Mouse (Mus musculus) hindbrain, embryonic 11.5 days (tissue): ENCODE measurements at regions not wholly inside any gene's neighbourhood (a gene's known extent, or its start where the extent isn't known, plus 50 kb on each side); places are given as distances from the start of the nearest gene placed in this dataset.
A peak's percentile ranks its signal among the peaks of the same experiment; 100 is the strongest.

Source experiments
- ATAC-seq: fragments of 200-750 bp; cut with Nextera tagmentation; 2 replicates; pipeline ENCODE4 v1.8.0; 2017; ENCODE audit warnings: mild to moderate bottlenecking, moderate TSS enrichment, moderate library complexity; ENCODE audit not compliant: low FRiP score
- DNase-seq: peaks from one replicate; pipeline ENCODE4 v3.0.0-alpha.2; 2015; ENCODE audit warnings: low spot score
- H3K27ac ChIP-seq: fragments of 300-500 bp; sonication (generic); 2 replicates; pipeline ENCODE4 v1.5.1; 2014; ENCODE audit warnings: mild to moderate bottlenecking, low read depth, low read length
- H3K27me3 ChIP-seq: fragments of 300-500 bp; sonication (generic); 2 replicates; pipeline ENCODE4 v1.6.1; 2014; ENCODE audit warnings: mild to moderate bottlenecking, low read length, moderate library complexity, mixed read lengths; ENCODE audit not compliant: control insufficient read depth, insufficient read depth
- H3K36me3 ChIP-seq: fragments of 300-500 bp; sonication (generic); 2 replicates; pipeline ENCODE4 v1.6.1; 2014; ENCODE audit warnings: mild to moderate bottlenecking, low read length, moderate library complexity, mixed read lengths; ENCODE audit not compliant: control insufficient read depth, insufficient read depth
- H3K4me1 ChIP-seq: fragments of 300-500 bp; sonication (generic); replicated peaks from 2 replicates; pipeline ENCODE4 v1.6.1; 2014; ENCODE audit warnings: low read length, mixed read lengths; ENCODE audit not compliant: control insufficient read depth, insufficient read depth
- H3K4me2 ChIP-seq: fragments of 300-500 bp; sonication (generic); replicated peaks from 2 replicates; pipeline ENCODE4 v1.6.1; 2014; ENCODE audit warnings: mild to moderate bottlenecking, low read depth, low read length
- H3K4me3 ChIP-seq: fragments of 300-500 bp; sonication (generic); 2 replicates; pipeline ENCODE4 v1.5.1; 2014; ENCODE audit warnings: low read depth, low read length
- H3K9ac ChIP-seq: fragments of 300-500 bp; sonication (generic); 2 replicates; pipeline ENCODE4 v1.6.1; 2014; ENCODE audit warnings: low read depth, low read length
- H3K9me3 ChIP-seq: fragments of 300-500 bp; sonication (generic); 2 replicates; pipeline ENCODE4 v1.6.1; 2016; ENCODE audit warnings: low read length; ENCODE audit not compliant: control insufficient read depth
- WGBS: fragments of 180-500 bp; shearing (Covaris S2); extraction: QIAGEN DNeasy Blood & Tissue Kit; methylation state at CpG from one replicate; pipeline ENCODE4 v1.1.7; 2014; 5-methylcytosine and 5-hydroxymethylcytosine counted together

DNA sequence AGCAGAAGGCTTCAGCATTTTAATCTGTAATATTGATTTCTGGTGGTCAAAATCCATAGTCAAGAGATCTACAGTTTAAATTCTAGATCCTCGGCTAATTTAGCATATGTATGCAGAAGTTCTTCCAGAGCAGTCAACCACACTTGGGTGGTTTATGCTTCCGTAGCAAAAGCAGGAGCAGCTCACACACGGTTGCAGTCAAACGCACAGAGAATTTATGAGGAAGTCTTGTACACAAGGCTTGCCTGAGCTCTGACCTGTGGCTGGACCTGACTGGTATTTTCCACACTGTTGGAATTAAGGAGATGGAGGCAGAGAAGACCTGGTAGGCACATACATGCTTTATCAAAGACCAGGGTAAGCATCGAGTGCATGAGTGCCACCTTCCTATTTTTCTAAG, 86.8 kb downstream of the Avpr1a start:
- Histone ChIP-seq H3K4me2 (no peak overlapping the region), H3K9me3 (no peaks in the 10 kb centered on the region), H3K4me3 (no peak overlapping the region), H3K27ac (no peak overlapping the region), H3K9ac (no peak overlapping the region), H3K27me3 (no peaks in the 10 kb centered on the region), H3K36me3 (no peaks in the 10 kb centered on the region), H3K4me1 (no peaks in the 10 kb centered on the region)
- 87% methylated on average over 5 of the region's 5 CpGs for WGBS
- DNase-seq: no peak
- no peak for ATAC-seq

DNA sequence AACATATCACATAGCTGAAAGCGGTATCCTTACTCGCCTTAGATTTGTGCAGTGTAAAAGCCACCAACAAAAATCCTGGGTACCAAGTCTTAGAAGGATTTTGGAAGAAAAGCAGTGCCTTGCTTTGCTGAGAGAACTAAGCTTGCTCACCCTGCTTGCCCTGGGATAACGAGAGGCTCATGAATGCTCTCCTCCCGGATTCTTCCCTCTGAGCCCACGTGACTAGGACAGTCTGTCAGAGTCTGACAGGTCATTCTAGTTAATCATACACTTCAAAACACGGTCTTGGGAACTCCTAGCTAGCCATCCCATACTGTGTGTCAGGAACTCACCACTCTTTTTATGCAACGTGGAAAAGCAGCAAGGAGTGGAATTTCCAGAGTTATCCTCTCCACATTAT, 91.4 kb downstream of the Avpr1a start:
- Histone ChIP-seq H3K27ac (no peak overlapping the region), H3K9me3 (no peaks in the 10 kb centered on the region), H3K4me2 (no peak overlapping the region), H3K4me3 (no peak overlapping the region), H3K9ac (no peak overlapping the region), H3K4me1 (no peaks in the 10 kb centered on the region), H3K27me3 (no peaks in the 10 kb centered on the region), H3K36me3 (no peaks in the 10 kb centered on the region)
- no peak for ATAC-seq
- no peak for DNase-seq
- 63% methylated on average over 7 of the region's 7 CpGs for WGBS

DNA sequence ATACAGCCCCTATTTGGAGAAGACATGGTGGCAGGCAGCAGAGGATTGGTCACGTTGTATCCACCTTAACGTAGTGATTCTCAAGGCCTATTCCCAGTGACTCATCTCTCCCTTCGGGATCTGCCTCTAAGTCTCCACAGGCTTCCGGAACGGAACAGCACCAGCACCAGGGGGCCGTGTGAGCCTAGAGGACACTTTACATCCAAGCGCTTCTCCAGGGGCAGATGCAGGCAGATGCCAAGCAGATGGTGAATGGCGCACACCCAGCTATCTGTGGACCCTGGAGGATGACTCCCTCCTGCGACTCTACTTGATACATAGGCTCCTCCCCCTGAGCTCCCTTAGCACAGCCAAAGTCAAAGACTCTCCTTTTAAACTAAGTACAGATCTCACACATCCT, 94.3 kb downstream of the Avpr1a start:
- H3K4me1 ChIP-seq: no peaks in the 10 kb centered on the region
- ATAC-seq (no peak), DNase-seq (no peak)
- 64% methylated on average over 9 of the region's 9 CpGs for WGBS
- no peaks in the 10 kb centered on the region for H3K9me3 ChIP-seq
- H3K4me3 ChIP-seq: no peak overlapping the region
- no peak overlapping the region for H3K27ac ChIP-seq
- H3K4me2 ChIP-seq: no peak overlapping the region
- no peaks in the 10 kb centered on the region for H3K27me3 ChIP-seq
- H3K9ac ChIP-seq: no peak overlapping the region
- no peaks in the 10 kb centered on the region for H3K36me3 ChIP-seq

DNA sequence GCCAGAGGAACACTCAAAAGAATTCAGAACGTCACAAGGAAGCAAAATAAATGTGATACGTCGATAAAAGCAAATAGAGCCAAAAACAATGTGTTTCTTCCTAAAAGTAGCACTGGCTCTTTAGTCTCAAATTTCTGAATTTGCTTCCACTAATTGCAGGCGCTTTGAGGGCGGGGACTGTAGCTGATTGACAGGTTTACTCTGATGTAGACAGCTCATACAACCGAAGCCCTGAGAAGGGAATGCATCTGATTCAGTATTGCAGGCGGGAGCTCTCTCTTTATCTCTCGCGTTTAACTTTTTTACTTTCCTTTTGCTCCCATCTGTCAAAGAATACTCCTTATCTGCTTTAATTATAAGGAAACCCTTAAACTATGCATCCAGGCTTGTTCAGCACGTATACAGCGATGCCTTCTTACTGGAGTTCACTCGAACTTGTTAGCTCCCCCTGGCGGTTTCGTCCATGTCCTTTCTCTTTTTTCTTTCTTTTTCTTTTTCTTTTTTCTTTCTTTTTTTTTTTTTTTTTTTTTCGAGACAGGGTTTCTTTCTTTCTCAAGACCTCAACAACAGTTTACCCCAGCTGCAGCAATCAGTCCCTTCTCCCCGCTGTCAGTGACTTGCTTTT, 95.9 kb downstream of the Avpr1a start:
- 31% methylated on average over 16 of the region's 16 CpGs for WGBS
- peak; percentile 81 for DNase-seq
- H3K27ac ChIP-seq: no peak overlapping the region
- H3K9ac ChIP-seq: no peak overlapping the region
- no peaks in the 10 kb centered on the region for H3K27me3 ChIP-seq
- no peaks in the 10 kb centered on the region for H3K9me3 ChIP-seq
- peak; percentile 64; the same call in 1 of the 2 replicates for ATAC-seq
- no peaks in the 10 kb centered on the region for H3K4me1 ChIP-seq
- H3K4me3 ChIP-seq: no peak overlapping the region
- H3K4me2 ChIP-seq: 0 out of 2 replicates have a peak overlapping the region, but pooled peaks have one; percentile 27
- H3K36me3 ChIP-seq: no peaks in the 10 kb centered on the region

DNA sequence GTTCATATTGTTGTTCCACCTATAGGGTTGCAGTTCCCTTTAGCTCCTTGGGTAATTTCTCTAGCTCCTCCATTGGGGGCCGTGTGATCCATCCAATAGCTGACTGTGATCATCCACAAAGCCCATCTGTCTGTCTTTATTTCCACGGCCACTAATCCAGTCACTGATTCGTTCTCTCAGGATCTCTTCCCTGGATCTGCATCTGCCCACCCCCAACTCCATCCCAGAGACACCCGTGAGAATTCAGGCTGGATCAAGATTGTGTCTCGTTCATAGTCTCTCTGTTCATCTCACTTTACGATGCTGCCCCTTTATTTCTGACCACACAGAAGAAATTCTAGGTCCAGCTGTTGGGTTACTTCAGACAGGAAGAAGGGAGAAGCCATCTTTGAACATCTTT, 96.7 kb downstream of the Avpr1a start:
- no peak for ATAC-seq
- Histone ChIP-seq H3K4me3 (no peak overlapping the region), H3K36me3 (no peaks in the 10 kb centered on the region), H3K9ac (no peak overlapping the region), H3K9me3 (no peaks in the 10 kb centered on the region), H3K27ac (no peak overlapping the region), H3K27me3 (no peaks in the 10 kb centered on the region), H3K4me2 (no peak overlapping the region), H3K4me1 (no peaks in the 10 kb centered on the region)
- 90% methylated on average over 6 of the region's 6 CpGs for WGBS
- DNase-seq: no peak

DNA sequence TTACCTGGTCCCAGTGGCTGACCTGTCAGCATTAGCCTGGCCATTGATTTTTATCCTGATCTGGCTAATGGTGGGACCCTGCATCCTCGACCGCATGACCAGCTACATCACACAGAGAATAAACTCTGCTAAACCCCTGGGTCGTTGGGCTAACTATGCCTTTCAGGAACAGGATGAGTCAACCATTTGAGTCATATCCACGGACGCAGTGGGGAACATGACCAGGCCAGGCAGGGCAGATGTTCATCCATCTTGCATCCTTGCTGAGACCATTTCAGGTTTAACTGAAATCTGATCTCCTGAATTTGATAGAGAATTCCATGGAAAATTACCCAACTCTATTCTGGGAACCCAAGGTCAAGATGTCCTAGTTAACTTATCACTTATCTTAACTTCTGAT, 103.3 kb downstream of the Avpr1a start:
- no peaks in the 10 kb centered on the region for H3K4me1 ChIP-seq
- no peaks in the 10 kb centered on the region for H3K9me3 ChIP-seq
- no peak overlapping the region for H3K9ac ChIP-seq
- DNase-seq (no peak), ATAC-seq (no peak)
- 82% methylated on average over 5 of the region's 5 CpGs for WGBS
- no peak overlapping the region for H3K27ac ChIP-seq
- no peaks in the 10 kb centered on the region for H3K27me3 ChIP-seq
- H3K36me3 ChIP-seq: no peaks in the 10 kb centered on the region
- no peak overlapping the region for H3K4me2 ChIP-seq
- no peak overlapping the region for H3K4me3 ChIP-seq

DNA sequence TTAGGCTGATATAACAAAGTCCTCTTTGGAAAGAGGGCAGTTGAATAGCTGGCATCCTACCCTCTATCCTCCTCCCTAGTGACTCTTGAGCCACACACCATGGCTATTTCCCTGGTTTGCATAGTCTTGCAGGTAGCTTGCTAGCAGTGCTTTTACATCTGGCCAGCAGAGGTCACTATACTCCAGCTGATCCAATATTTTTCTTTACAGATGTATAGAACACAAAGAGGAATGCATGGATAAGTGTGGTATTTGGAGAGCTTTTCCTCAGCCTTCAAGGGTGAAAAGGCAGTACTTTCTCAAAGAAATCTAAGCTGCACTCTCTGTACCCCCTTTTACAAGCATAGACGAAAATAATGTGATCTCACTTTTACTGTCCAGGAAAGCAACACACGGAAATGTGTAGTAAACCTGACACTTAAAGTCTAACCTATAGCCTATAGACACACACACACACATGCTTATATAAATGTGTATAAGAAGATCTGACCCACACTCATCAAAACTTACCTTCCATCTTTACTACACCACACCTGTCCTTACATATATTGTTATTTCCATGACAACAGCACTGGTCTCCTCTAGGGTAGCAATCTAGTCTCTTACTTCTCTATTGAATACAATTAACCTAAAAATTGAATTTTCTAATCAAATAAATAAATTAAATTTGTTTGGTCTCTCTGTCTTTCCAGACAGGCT, 105.0 kb downstream of the Avpr1a start:
- no peak overlapping the region for H3K4me2 ChIP-seq
- H3K9me3 ChIP-seq: no peaks in the 10 kb centered on the region
- no peaks in the 10 kb centered on the region for H3K27me3 ChIP-seq
- 50% methylated on average over 2 of the region's 2 CpGs for WGBS
- ATAC-seq (0 out of 2 replicates have a peak, but pooled peaks have one; percentile 66), DNase-seq (peak; percentile 79)
- no peak overlapping the region for H3K4me3 ChIP-seq
- H3K4me1 ChIP-seq: no peaks in the 10 kb centered on the region
- H3K9ac ChIP-seq: no peak overlapping the region
- no peaks in the 10 kb centered on the region for H3K36me3 ChIP-seq
- H3K27ac ChIP-seq: no peak overlapping the region

DNA sequence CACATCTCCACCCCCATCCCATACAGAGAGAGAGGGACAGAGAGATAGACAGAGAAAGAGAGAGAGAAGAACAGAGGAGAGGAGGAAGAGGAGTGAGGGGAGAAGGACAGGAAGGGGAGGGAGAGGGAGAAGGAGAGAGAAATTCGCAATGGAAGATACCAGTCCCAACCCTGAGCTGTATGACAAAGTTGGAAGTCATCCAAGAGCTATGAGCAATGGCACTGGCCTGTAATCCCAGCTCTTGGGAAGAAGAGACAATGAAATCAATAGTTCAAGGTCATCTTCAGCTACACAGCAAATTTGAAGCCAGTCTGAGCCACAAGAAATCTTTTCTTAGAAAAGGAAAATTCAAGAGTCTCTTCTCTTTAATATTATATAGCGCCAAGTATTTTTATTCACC, 105.6 kb downstream of the Avpr1a start:
- Histone ChIP-seq H3K27ac (no peak overlapping the region), H3K9ac (no peak overlapping the region), H3K4me1 (no peaks in the 10 kb centered on the region), H3K4me3 (no peak overlapping the region), H3K27me3 (no peaks in the 10 kb centered on the region), H3K4me2 (no peak overlapping the region), H3K9me3 (no peaks in the 10 kb centered on the region), H3K36me3 (no peaks in the 10 kb centered on the region)
- WGBS: 81% methylated on average over 2 of the region's 2 CpGs
- ATAC-seq: 0 out of 2 replicates have a peak, but pooled peaks have one; percentile 30
- no peak for DNase-seq

DNA sequence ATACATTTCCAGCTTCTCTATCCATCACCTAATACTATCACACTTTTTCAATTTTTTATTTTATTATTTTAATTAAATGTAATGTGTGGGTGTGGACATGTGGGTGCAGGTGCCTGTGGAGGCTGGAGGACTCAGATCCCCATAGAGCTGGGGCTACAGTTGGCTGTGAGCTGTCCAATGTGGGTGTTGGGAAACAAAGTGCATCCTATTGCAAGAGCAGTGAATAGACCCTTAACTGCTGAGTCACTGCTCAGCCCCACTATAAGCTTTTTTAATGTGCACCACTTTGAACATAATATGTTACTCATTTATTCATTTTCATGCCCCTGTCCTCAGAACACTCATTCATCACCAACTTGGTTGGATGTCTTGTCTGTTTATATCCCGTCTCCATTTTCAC, 110.4 kb downstream of the Avpr1a start:
- DNase-seq (no peak), ATAC-seq (no peak)
- Histone ChIP-seq H3K36me3 (no peaks in the 10 kb centered on the region), H3K9me3 (no peaks in the 10 kb centered on the region), H3K27ac (no peak overlapping the region), H3K9ac (no peak overlapping the region), H3K4me2 (no peak overlapping the region), H3K4me3 (no peak overlapping the region), H3K4me1 (no peaks in the 10 kb centered on the region), H3K27me3 (no peaks in the 10 kb centered on the region)
- 88% methylated on average over 1 of the region's 1 CpGs for WGBS
